Mouse (Mus musculus): ENCODE results near the gene Bmp2k. TPM values are rescaled to one million over a fixed set of nuclear protein-coding genes. Genes with fewer than 3 reads are reported as not detected.
"Not testable (repeated sequence)": the region's sequence is repeated elsewhere in the genome, so short reads cannot be mapped to it uniquely, and the experiment has no call there.

Gene Bmp2k
- polyA plus RNA-seq, 1 experiment from 2014 or later: 7.1 TPM

GRCm38 (mm10) chr5:97028004-97028403 lies 30.5 kb downstream of the Bmp2k start:
- ATAC-seq (replicated peaks; ENCODE audit: insufficient number of reproducible peaks, insufficient read depth, low FRiP score, low read depth): no peak
- no peak overlapping the region for H3K9ac ChIP-seq
- H3K4me1 ChIP-seq (replicated peaks): no peaks in the 10 kb centered on the region
- H3K27ac ChIP-seq: no peak overlapping the region
- no peaks in the 10 kb centered on the region for H3K36me3 ChIP-seq
- no peak overlapping the region for H3K4me2 ChIP-seq
- H3K9me3 ChIP-seq (replicated peaks): no peaks in the 10 kb centered on the region
- H3K27me3 ChIP-seq: no peaks in the 10 kb centered on the region
- H3K4me3 ChIP-seq: no peak overlapping the region
- WGBS: 89% methylated on average over 8 of the region's 8 CpGs

DNA sequence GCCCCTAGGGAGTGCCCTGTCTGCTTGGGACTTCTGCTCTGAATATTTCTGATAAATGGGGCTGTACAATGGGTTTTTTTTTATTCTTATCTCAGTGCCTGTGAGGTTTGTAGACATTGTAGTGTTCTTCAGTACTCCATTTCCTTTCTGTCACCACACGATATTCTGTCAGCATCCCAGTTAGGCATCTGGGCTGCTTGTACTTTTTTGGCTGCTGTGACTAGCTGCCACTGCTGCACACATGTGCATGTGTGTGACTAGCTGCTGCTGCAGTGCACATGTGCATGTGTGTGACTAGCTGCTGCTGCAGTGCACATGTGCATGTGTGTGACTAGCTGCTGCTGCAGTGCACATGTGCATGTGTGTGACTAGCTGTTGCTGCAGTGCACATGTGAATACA lies 31.4 kb downstream of the Bmp2k start:
- not testable (repeated sequence) for H3K9ac ChIP-seq; ATAC-seq (replicated peaks; ENCODE audit: insufficient number of reproducible peaks, insufficient read depth, low FRiP score, low read depth); H3K4me1 ChIP-seq (replicated peaks); H3K9me3 ChIP-seq (replicated peaks); H3K27ac ChIP-seq; H3K36me3 ChIP-seq; H3K4me3 ChIP-seq; H3K4me2 ChIP-seq; H3K27me3 ChIP-seq
- 52% methylated on average over 1 of the region's 1 CpGs for WGBS

DNA sequence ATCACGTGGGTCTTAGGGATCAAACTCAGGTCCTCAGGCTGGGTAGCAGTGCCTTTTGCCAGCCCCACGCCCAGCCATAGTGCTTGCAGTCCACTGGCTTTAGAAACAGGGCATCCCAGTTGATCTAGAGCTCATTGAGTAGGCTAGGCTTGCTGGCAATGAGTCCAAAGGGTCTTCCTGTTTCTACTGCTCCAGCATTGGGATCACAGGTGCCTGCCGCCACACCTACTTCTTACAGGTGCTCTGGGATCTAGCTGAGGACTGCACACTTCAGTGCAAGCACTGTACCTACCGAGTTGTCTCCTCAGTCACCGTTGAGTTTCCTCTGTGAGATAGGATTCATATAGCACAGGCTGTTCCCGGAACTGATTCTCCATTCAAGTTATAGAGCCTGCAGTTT lies 34.3 kb downstream of the Bmp2k start:
- Histone ChIP-seq H3K4me2 (no peak overlapping the region), H3K36me3 (no peaks in the 10 kb centered on the region), H3K27ac (no peak overlapping the region), H3K4me3 (no peak overlapping the region), H3K9me3 (replicated peaks) (no peaks in the 10 kb centered on the region), H3K4me1 (replicated peaks) (no peaks in the 10 kb centered on the region), H3K27me3 (no peaks in the 10 kb centered on the region), H3K9ac (no peak overlapping the region)
- 87% methylated on average over 6 of the region's 6 CpGs for WGBS
- no peak for ATAC-seq (replicated peaks; ENCODE audit: insufficient number of reproducible peaks, insufficient read depth, low FRiP score, low read depth)

DNA sequence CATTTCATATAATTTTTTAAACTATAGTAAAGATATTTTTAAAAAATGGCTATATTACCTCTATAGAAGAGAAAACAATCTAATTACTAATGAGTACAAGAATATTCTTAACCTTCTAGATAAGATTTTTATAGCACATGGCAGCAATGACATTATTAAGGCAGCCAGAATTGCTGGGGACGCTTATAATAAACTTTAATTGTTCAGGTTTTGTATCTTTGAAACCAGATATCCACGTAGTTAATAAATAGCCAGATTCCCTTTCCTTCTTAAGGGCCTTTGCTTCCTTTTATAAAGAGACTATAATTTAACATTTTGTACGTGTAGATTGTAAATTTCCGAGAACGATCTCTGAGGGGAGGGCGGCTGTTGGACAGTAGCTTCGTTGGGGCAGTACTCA lies 47.8 kb downstream of the Bmp2k start:
- no peaks in the 10 kb centered on the region for H3K9me3 ChIP-seq (replicated peaks)
- peaks cover 9% of the 10 kb centered on the region; the same call in 1 of the 2 replicates for H3K36me3 ChIP-seq
- H3K9ac ChIP-seq: no peak overlapping the region
- 89% methylated on average over 7 of the region's 7 CpGs for WGBS
- H3K27me3 ChIP-seq: no peaks in the 10 kb centered on the region
- no peaks in the 10 kb centered on the region for H3K4me1 ChIP-seq (replicated peaks)
- ATAC-seq (replicated peaks; ENCODE audit: insufficient number of reproducible peaks, insufficient read depth, low FRiP score, low read depth): no peak
- no peak overlapping the region for H3K4me2 ChIP-seq
- H3K4me3 ChIP-seq: no peak overlapping the region
- no peak overlapping the region for H3K27ac ChIP-seq

GRCm38 (mm10) chr5:97046680-97047079 lies 49.2 kb downstream of the Bmp2k start:
- 89% methylated on average over 10 of the region's 10 CpGs for WGBS
- Histone ChIP-seq H3K9ac (no peak overlapping the region), H3K36me3 (peaks cover 7% of the 10 kb centered on the region; the same call in 1 of the 2 replicates), H3K4me2 (no peak overlapping the region), H3K4me3 (no peak overlapping the region), H3K27ac (no peak overlapping the region), H3K9me3 (replicated peaks) (no peaks in the 10 kb centered on the region), H3K27me3 (no peaks in the 10 kb centered on the region), H3K4me1 (replicated peaks) (no peaks in the 10 kb centered on the region)
- no peak for ATAC-seq (replicated peaks; ENCODE audit: insufficient number of reproducible peaks, insufficient read depth, low FRiP score, low read depth)

GRCm38 (mm10) chr5:97048905-97049304 lies 51.4 kb downstream of the Bmp2k start:
- Histone ChIP-seq H3K4me3 (no peak overlapping the region), H3K4me1 (replicated peaks) (no peaks in the 10 kb centered on the region), H3K27ac (no peak overlapping the region), H3K4me2 (no peak overlapping the region), H3K36me3 (peaks cover 7% of the 10 kb centered on the region; the same call in 1 of the 2 replicates), H3K9ac (no peak overlapping the region), H3K9me3 (replicated peaks) (no peaks in the 10 kb centered on the region), H3K27me3 (no peaks in the 10 kb centered on the region)
- no peak for ATAC-seq (replicated peaks; ENCODE audit: insufficient number of reproducible peaks, insufficient read depth, low FRiP score, low read depth)
- WGBS: 92% methylated on average over 5 of the region's 5 CpGs

- no peaks in the 10 kb centered on the region for H3K27me3 ChIP-seq
- H3K36me3 ChIP-seq: peaks cover 10% of the 10 kb centered on the region
- H3K9ac ChIP-seq: no peak overlapping the region
- H3K4me1 ChIP-seq (replicated peaks): no peaks in the 10 kb centered on the region
- H3K4me2 ChIP-seq: no peak overlapping the region
- 78% methylated on average over 5 of the region's 5 CpGs for WGBS
- H3K27ac ChIP-seq: no peak overlapping the region
- no peak overlapping the region for H3K4me3 ChIP-seq
- no peaks in the 10 kb centered on the region for H3K9me3 ChIP-seq (replicated peaks)
- ATAC-seq (replicated peaks; ENCODE audit: insufficient number of reproducible peaks, insufficient read depth, low FRiP score, low read depth): no peak
Observed at GRCm38 (mm10) chr5:97054166-97054565, 56.7 kb downstream of the Bmp2k start.

DNA sequence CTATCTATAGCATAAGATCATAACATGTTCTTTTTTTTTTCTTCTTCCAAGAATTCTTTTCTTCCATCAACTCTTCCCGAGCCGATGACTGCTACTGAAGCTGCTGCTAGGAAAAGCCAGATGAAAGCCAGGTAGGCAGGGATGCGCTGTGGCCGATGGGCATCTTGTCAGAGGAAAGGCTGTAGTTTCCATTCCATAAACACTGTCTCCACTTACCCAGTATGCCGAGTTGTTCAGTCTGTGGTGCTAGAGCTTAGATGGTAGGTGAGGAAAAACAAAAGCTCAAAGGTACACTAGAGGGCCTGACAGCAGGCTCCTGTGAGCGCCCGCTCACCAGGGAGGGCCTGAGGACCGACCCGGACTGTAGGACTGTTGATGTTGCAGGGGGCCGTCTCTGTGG lies 57.3 kb downstream of the Bmp2k start:
- no peaks in the 10 kb centered on the region for H3K4me1 ChIP-seq (replicated peaks)
- no peaks in the 10 kb centered on the region for H3K27me3 ChIP-seq
- no peak for ATAC-seq (replicated peaks; ENCODE audit: insufficient number of reproducible peaks, insufficient read depth, low FRiP score, low read depth)
- H3K4me3 ChIP-seq: no peak overlapping the region
- peaks cover 10% of the 10 kb centered on the region for H3K36me3 ChIP-seq
- 74% methylated on average over 10 of the region's 10 CpGs for WGBS
- no peak overlapping the region for H3K27ac ChIP-seq
- H3K9ac ChIP-seq: no peak overlapping the region
- no peaks in the 10 kb centered on the region for H3K9me3 ChIP-seq (replicated peaks)
- no peak overlapping the region for H3K4me2 ChIP-seq

- Histone ChIP-seq H3K36me3 (peaks cover 10% of the 10 kb centered on the region), H3K27ac (no peak overlapping the region), H3K9ac (no peak overlapping the region), H3K4me1 (replicated peaks) (no peaks in the 10 kb centered on the region), H3K9me3 (replicated peaks) (no peaks in the 10 kb centered on the region), H3K4me3 (no peak overlapping the region), H3K27me3 (no peaks in the 10 kb centered on the region), H3K4me2 (no peak overlapping the region)
- ATAC-seq (replicated peaks; ENCODE audit: insufficient number of reproducible peaks, insufficient read depth, low FRiP score, low read depth): no peak
- WGBS: 8% methylated on average over 1 of the region's 1 CpGs
Observed at GRCm38 (mm10) chr5:97055511-97056068, 58.1 kb downstream of the Bmp2k start.

DNA sequence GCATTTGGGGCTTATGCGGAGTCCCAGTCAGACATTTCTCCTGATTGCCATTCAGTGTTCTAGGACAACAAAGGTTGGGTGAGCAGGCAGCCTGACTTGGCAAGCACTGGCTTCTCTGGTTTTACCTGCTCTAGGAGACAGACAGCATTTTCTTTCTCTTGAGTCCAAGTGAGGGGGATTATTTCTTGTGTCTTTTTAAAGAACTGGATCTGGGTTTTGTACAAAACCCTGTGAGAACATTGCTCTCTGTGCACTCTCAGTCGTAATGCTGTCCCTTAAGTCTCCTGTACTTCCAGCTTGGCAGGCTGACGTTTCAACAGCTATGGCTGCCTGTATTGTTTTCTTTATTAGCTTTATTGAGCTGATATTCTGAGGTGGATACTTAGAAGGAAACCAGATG lies 58.9 kb downstream of the Bmp2k start:
- Histone ChIP-seq H3K4me1 (replicated peaks) (no peaks in the 10 kb centered on the region), H3K9ac (no peak overlapping the region), H3K4me2 (no peak overlapping the region), H3K4me3 (no peak overlapping the region), H3K36me3 (peaks cover 10% of the 10 kb centered on the region), H3K9me3 (replicated peaks) (no peaks in the 10 kb centered on the region), H3K27me3 (no peaks in the 10 kb centered on the region), H3K27ac (no peak overlapping the region)
- no peak for ATAC-seq (replicated peaks; ENCODE audit: insufficient number of reproducible peaks, insufficient read depth, low FRiP score, low read depth)
- 85% methylated on average over 3 of the region's 3 CpGs for WGBS

DNA sequence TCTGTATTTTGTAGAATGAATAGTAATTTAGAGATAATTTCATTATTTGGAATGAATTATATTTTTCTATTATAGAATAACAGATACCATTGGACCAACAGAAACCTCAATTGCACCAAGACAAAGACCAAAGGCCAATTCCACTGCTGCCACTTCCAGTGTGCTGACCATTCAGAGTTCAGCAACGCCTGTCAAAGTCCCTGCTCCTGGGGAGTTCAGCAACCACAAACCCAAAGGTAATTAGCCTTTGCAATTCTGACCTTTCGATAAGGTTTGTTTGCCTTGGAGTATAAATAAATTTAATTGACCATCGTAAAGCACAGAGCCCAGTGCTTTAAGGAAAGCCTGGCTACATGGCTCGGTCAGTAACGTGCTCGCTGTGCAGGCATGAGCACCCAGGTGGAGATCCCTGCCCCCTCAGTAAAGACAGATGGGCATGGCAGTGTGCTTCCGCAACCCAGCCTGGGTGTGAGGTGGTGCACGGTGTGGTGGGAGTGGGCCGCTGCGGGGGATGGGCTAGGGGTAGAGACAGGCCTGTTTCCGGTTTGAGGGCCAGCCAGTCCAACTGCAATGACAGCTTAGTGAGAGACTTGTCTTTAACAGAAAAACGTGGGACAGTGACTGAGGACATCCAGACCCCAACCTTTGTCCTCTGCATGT lies 59.4 kb downstream of the Bmp2k start:
- peaks cover 11% of the 10 kb centered on the region for H3K36me3 ChIP-seq
- 84% methylated on average over 12 of the region's 12 CpGs for WGBS

DNA sequence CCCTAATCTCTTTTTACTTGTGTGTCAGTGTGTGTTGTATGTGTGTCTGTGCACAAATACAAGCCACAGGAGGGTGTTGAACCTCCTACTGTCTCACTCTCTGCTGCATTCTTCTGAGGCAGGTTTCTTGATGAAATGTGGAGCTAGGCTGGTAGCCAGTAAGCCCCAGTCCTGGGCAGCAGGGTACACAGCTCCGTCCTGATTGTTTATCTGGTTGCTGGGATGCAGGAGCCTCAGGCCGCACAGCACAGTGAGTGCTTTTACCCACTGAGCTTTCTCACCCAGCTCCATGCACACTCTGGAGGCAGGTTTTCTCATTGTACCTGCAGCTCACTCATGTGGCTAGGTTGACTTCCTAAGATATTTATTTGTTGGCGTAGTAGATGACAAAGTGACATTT lies 63.4 kb downstream of the Bmp2k start:
- Histone ChIP-seq H3K36me3 (peaks cover 26% of the 10 kb centered on the region), H3K9me3 (replicated peaks) (no peaks in the 10 kb centered on the region), H3K4me2 (no peak overlapping the region), H3K27me3 (no peaks in the 10 kb centered on the region), H3K4me1 (replicated peaks) (peaks cover 8% of the 10 kb centered on the region), H3K9ac (no peak overlapping the region), H3K27ac (no peak overlapping the region), H3K4me3 (no peak overlapping the region)
- ATAC-seq (replicated peaks; ENCODE audit: insufficient number of reproducible peaks, insufficient read depth, low FRiP score, low read depth): no peak
- WGBS: 58% methylated on average over 3 of the region's 3 CpGs

More for the DNA sequence above, 59.4 kb downstream of the Bmp2k start:
- no peak overlapping the region for H3K27ac ChIP-seq
- H3K4me1 ChIP-seq (replicated peaks): no peaks in the 10 kb centered on the region
- no peak for ATAC-seq (replicated peaks; ENCODE audit: insufficient number of reproducible peaks, insufficient read depth, low FRiP score, low read depth)
- H3K4me2 ChIP-seq: no peak overlapping the region
- H3K9me3 ChIP-seq (replicated peaks): no peaks in the 10 kb centered on the region
- H3K27me3 ChIP-seq: no peaks in the 10 kb centered on the region
- H3K4me3 ChIP-seq: no peak overlapping the region
- no peak overlapping the region for H3K9ac ChIP-seq

Measured in heart, embryonic 15.5 days (tissue).